Mouse (Mus musculus): ENCODE measurements around the gene Zbtb43.

DNA sequence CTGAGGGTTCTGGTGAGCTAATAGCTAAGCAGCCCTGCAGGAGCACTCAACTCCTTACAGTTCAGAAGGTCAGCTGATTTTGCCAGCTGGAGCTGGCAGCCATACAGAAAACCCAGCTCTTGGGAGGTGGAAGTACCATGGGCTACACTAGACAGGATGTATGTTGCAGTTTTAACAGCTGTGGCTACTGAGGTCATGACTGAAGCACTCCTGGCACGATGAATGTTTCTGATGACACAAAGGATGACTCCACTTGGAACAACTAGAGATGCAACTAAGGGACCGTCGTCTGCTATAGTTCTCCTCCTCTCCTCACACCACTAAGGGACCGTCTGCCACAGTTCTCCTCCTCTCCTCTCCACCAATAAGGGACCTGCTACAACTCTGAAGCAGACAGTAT is 2.4 kb downstream of the Zbtb43 start:
- no peak for TF ChIP-seq MAX (IDR thresholded peaks at IDR 0.05)
- TF ChIP-seq CTCF (IDR thresholded peaks at IDR 0.05; ENCODE audit: control insufficient read depth, insufficient read depth, insufficient read length), result no peak
- TF ChIP-seq USF1 (IDR thresholded peaks at IDR 0.05; ENCODE audit: low read depth), result no peak
- no peak for TF ChIP-seq MYOG (IDR thresholded peaks at IDR 0.05; ENCODE audit: control insufficient read depth, extremely low read depth, insufficient read length)
- TF ChIP-seq MYOD1 (IDR thresholded peaks at IDR 0.05; ENCODE audit: control insufficient read depth, insufficient read length, low read depth), result peak; percentile 76
- TF ChIP-seq CEBPB (IDR thresholded peaks at IDR 0.05; ENCODE audit: low read depth), result no peak
- TF ChIP-seq FOSL1 (IDR thresholded peaks at IDR 0.05; ENCODE audit: insufficient read depth, low read length, poor library complexity, severe bottlenecking), result no peak

Data from C2C12 (cell line).